Mouse (Mus musculus) liver (tissue): ENCODE data around the gene Cyth1.

ENCODE experiments used
- DNase-seq: peaks from one replicate; pipeline ENCODE4 v3.0.0-alpha.2; 2020; ENCODE audit warnings: mixed read lengths

The Cyth1 gene

GRCm38 (mm10) chr11:118146446-118146845, 101.9 kb downstream of the Cyth1 start:
- no peak for DNase-seq

GRCm38 (mm10) chr11:118145771-118146351, 102.5 kb downstream of the Cyth1 start:
- peak; percentile 33 for DNase-seq

GRCm38 (mm10) chr11:118145092-118145491, 103.3 kb downstream of the Cyth1 start:
- DNase-seq, result no peak

- DNase-seq, result no peak
Observed at GRCm38 (mm10) chr11:118143731-118144130, 104.7 kb downstream of the Cyth1 start.

- DNase-seq, result no peak
Observed at GRCm38 (mm10) chr11:118142547-118143165, 105.7 kb downstream of the Cyth1 start.

- DNase-seq, result no peak
Observed at GRCm38 (mm10) chr11:118140771-118141565, 107.4 kb downstream of the Cyth1 start.

GRCm38 (mm10) chr11:118138347-118138746, 110.0 kb downstream of the Cyth1 start:
- DNase-seq, result no peak

- no peak for DNase-seq
Observed at GRCm38 (mm10) chr11:118136172-118136632, 112.2 kb downstream of the Cyth1 start.

- DNase-seq, result no peak
Observed at GRCm38 (mm10) chr11:118135271-118135670, 113.1 kb downstream of the Cyth1 start.

GRCm38 (mm10) chr11:118133752-118134169, 114.6 kb downstream of the Cyth1 start:
- DNase-seq, result peak; percentile 70

GRCm38 (mm10) chr11:118133133-118133751, 115.2 kb downstream of the Cyth1 start:
- no peak for DNase-seq

- no peak for DNase-seq
Observed at GRCm38 (mm10) chr11:118132136-118132535, 116.3 kb downstream of the Cyth1 start.

GRCm38 (mm10) chr11:118130534-118130933, 117.9 kb downstream of the Cyth1 start, which contains the start of gene Dnah17:
Dnah17 (minus strand) TSS chr11:118130634.
- no peak for DNase-seq

- no peak for DNase-seq
Observed at GRCm38 (mm10) chr11:118129812-118130211, 118.6 kb downstream of the Cyth1 start.

GRCm38 (mm10) chr11:118121592-118121991, 126.8 kb downstream of the Cyth1 start:
- DNase-seq, result no peak

- no peak for DNase-seq
Observed at GRCm38 (mm10) chr11:118118777-118119176, 129.6 kb downstream of the Cyth1 start.

GRCm38 (mm10) chr11:118114581-118115110, 133.7 kb downstream of the Cyth1 start:
- DNase-seq, result no peak

GRCm38 (mm10) chr11:118113516-118114205, 134.7 kb downstream of the Cyth1 start:
- no peak for DNase-seq

- peak; percentile 82 for DNase-seq
Observed at GRCm38 (mm10) chr11:118104001-118104400, 144.4 kb downstream of the Cyth1 start.

- no peak for DNase-seq
Observed at GRCm38 (mm10) chr11:118103383-118103782, 145.0 kb downstream of the Cyth1 start.

GRCm38 (mm10) chr11:118102838-118103237, 145.6 kb downstream of the Cyth1 start:
- DNase-seq, result peak; percentile 85

- no peak for DNase-seq
Observed at GRCm38 (mm10) chr11:118101133-118101532, 147.3 kb downstream of the Cyth1 start.
